Mouse (Mus musculus) hindbrain, embryonic 14.5 days (tissue): ENCODE measurements around the gene Il9r. TPM values are rescaled to one million over a fixed set of nuclear protein-coding genes. Genes with fewer than 3 reads are reported as not detected.

ENCODE experiments used
- ATAC-seq: fragments of 200-750 bp; cut with Nextera tagmentation; 2 replicates; pipeline ENCODE4 v1.8.0; 2017; ENCODE audit warnings: moderate number of reproducible peaks, mild to moderate bottlenecking, moderate TSS enrichment, moderate library complexity; ENCODE audit not compliant: low FRiP score
- DNase-seq: peaks from one replicate; pipeline ENCODE4 v3.0.0-alpha.2; 2015; ENCODE audit warnings: low spot score
- H3K27ac ChIP-seq: fragments of 300-500 bp; sonication (generic); 2 replicates; pipeline ENCODE4 v1.5.1; 2014; ENCODE audit warnings: mild to moderate bottlenecking, moderate library complexity
- H3K27me3 ChIP-seq: fragments of 300-500 bp; sonication (generic); 2 replicates; pipeline ENCODE4 v1.6.1; 2014; ENCODE audit warnings: mild to moderate bottlenecking, low read length, mixed read lengths; ENCODE audit not compliant: control insufficient read depth, insufficient read depth
- H3K36me3 ChIP-seq: fragments of 300-500 bp; sonication (generic); replicated peaks from 2 replicates; pipeline ENCODE4 v1.6.1; 2014; ENCODE audit not compliant: control insufficient read depth, insufficient read depth
- H3K4me1 ChIP-seq: fragments of 300-500 bp; sonication (generic); replicated peaks from 2 replicates; pipeline ENCODE4 v1.6.1; 2014; ENCODE audit warnings: antibody characterized with exemption, low read length, mixed read lengths; ENCODE audit not compliant: control insufficient read depth, insufficient read depth
- H3K4me2 ChIP-seq: fragments of 300-500 bp; sonication (generic); replicated peaks from 2 replicates; pipeline ENCODE4 v1.6.1; 2014; ENCODE audit warnings: mild to moderate bottlenecking, moderate library complexity
- H3K4me3 ChIP-seq: fragments of 300-500 bp; sonication (generic); replicated peaks from 2 replicates; pipeline ENCODE4 v1.5.1; 2014; ENCODE audit warnings: mild to moderate bottlenecking, low read length
- H3K9ac ChIP-seq: fragments of 300-500 bp; sonication (generic); 2 replicates; pipeline ENCODE4 v1.6.1; 2014
- H3K9me3 ChIP-seq: fragments of 300-500 bp; sonication (generic); 2 replicates; pipeline ENCODE4 v1.6.1; 2016; ENCODE audit warnings: low read length; ENCODE audit not compliant: control insufficient read depth
- WGBS: fragments of 180-500 bp; shearing (Covaris S2); extraction: QIAGEN DNeasy Blood & Tissue Kit; methylation state at CpG from one replicate; pipeline ENCODE4 v1.1.7; 2014; 5-methylcytosine and 5-hydroxymethylcytosine counted together
- polyA plus RNA-seq: library from polyadenylated mRNA; unstranded; fragments of >200 nt; fragmentation: Nextera tagmentation; extraction: Ambion mirVana; gene quantifications from 2 replicates; pipeline ENCODE4 v1.2.1, GENCODE M21; 2014

Gene Il9r
- polyA plus RNA-seq, 1 experiment from 2014 or later, result not detected

DNA sequence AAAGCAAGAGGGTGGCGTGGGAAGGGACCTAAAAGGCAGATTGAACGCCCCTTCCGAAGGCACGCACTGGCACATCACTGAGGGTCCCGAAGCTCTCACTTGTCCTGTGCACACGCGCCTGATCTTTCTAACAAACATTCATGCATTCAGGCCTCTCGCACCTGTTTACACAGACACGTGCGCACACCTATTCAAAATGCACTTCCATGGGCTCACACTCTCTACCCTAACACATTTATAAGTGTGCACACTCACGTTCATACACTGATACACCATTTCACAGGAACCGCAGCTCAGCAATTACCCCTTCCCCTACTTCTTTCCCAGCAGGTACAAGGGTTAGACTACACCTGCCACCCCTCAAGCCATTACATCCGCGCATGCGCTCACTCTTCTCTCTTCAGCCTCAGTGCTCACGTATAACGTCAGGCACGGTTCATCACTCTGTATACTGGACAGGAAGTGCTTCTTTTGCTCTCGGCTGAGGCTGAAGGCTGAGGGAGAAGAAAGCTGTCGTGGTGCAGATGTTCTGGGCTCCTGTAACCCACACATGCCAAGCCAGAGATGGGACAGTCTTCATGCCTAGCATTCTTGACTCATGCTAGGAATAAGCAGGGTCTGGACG lies 22.6 kb upstream of the Il9r start:
- no peak for ATAC-seq
- Histone ChIP-seq H3K9me3 (no peaks in the 10 kb centered on the region), H3K4me3 (peak overlapping the region; percentile 66), H3K4me1 (peaks cover 33% of the 10 kb centered on the region), H3K27me3 (peaks cover 26% of the 10 kb centered on the region), H3K4me2 (peak overlapping the region; percentile 99), H3K36me3 (no peaks in the 10 kb centered on the region), H3K27ac (no peak overlapping the region), H3K9ac (peak overlapping the region; percentile 78)
- 6% methylated on average over 21 of the region's 21 CpGs for WGBS
- peak; percentile 38 for DNase-seq

DNA sequence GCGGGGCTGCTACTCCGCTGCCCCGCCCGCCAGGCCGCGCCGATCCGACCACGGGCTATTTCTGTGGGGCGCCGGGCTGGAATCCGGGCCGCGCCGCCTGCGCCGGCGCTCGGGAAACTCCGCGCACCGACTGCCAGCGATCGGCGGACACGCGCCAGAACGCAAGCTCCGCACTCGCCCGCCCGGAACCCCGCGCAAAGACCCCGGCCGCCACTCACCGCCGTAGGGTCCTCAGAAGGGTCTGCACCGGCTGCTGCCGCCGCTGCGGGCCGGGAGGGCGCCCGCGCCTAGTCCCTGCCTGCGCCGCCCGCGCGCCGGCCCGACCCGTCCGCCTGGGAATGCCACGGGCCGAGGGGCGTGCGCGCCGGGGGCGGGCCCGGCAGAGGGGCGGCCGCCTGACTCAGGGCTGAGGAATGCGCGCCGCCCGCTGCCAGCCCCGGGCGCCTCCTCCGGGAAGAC lies 21.9 kb upstream of the Il9r start, which contains the start of gene Rhbdf1:
Gene Rhbdf1 (minus strand): TSS at position 350 of the 459 bp plus-strand sequence.
- peak within 1 kb of the TSS; percentile 99 for H3K4me2 ChIP-seq
- peak within 1 kb of the TSS; percentile 78 for H3K27ac ChIP-seq
- H3K9me3 ChIP-seq, result no peaks in the 10 kb centered on the region
- WGBS, result under 1% methylated on average over 46 of the region's 72 CpGs
- no peak for ATAC-seq
- peak; percentile 44 for DNase-seq
- H3K4me3 ChIP-seq, result peak within 1 kb of the TSS; percentile 66
- H3K36me3 ChIP-seq, result no peaks in the 10 kb centered on the region
- H3K9ac ChIP-seq, result peak within 1 kb of the TSS; percentile 78
- H3K27me3 ChIP-seq, result peaks cover 26% of the 10 kb centered on the region
- H3K4me1 ChIP-seq, result peaks cover 26% of the 10 kb centered on the region

DNA sequence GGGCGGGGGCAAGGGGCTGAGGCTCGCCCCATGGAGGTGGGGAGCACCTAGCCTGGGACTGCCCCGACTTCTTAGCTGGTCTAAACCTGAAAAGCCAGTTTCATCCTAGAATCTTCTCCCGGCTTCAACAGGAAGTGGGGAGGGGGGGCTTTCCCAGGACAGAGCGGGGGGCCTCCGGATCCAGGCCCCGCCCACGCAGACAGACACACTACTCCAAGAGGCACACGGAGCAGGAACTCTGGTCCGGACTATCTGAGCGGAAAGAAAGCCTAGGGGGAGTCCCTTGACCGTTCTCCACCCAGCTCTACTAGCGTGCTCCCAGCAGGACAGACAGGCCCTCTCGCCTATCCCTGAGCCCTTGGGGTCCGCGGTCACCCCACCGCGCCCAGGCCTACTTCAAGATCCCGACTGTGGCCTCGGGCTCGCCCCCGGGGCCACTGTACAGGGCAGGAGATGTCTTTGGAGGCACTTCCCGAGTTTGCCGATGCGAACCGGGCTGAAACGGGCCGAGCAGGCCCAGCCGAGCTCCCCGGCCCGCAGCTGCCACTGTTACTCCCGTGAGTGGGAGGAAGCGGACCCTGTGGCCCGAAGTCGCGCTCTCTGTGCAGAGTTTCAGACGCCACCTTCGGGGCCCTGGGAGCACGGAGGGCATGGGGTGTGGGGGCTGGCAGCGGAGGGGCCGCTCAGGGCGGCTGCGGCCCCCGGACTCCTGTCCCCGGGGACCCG lies 21.3 kb upstream of the Il9r start:
- DNase-seq (no peak), ATAC-seq (peak; percentile 43)
- no peaks in the 10 kb centered on the region for H3K9me3 ChIP-seq
- H3K27me3 ChIP-seq, result peaks cover 26% of the 10 kb centered on the region
- H3K36me3 ChIP-seq, result no peaks in the 10 kb centered on the region
- peak overlapping the region; percentile 99 for H3K4me2 ChIP-seq
- peak overlapping the region; percentile 78 for H3K27ac ChIP-seq
- whole genome bisulfite sequencing, result 1% methylated on average over 38 of the region's 46 CpGs
- H3K4me3 ChIP-seq, result peak overlapping the region; percentile 66
- peak overlapping the region; percentile 78 for H3K9ac ChIP-seq
- H3K4me1 ChIP-seq, result peaks cover 20% of the 10 kb centered on the region

- Histone ChIP-seq H3K4me3 (peak overlapping the region; percentile 66), H3K9ac (peak overlapping the region; percentile 78), H3K27ac (peak overlapping the region; percentile 78; the same call in 1 of the 2 replicates), H3K27me3 (peaks cover 26% of the 10 kb centered on the region), H3K36me3 (no peaks in the 10 kb centered on the region), H3K4me1 (peaks cover 16% of the 10 kb centered on the region), H3K4me2 (peak overlapping the region; percentile 99), H3K9me3 (no peaks in the 10 kb centered on the region)
- WGBS, result 40% methylated on average over 10 of the region's 10 CpGs
- ATAC-seq (peak; percentile 21), DNase-seq (no peak)
These were observed 20.6 kb upstream of the Il9r start for GRCm38 (mm10) chr11:32220607-32221224.

GRCm38 (mm10) chr11:32219287-32219686 lies 19.2 kb upstream of the Il9r start:
- ATAC-seq (no peak), DNase-seq (no peak)
- Histone ChIP-seq H3K4me1 (peaks cover 16% of the 10 kb centered on the region), H3K9ac (no peak overlapping the region), H3K4me2 (0 out of 2 replicates have a peak overlapping the region, but pooled peaks have one; percentile 7), H3K27me3 (peaks cover 26% of the 10 kb centered on the region), H3K9me3 (no peaks in the 10 kb centered on the region), H3K4me3 (no peak overlapping the region), H3K36me3 (no peaks in the 10 kb centered on the region), H3K27ac (no peak overlapping the region)
- 93% methylated on average over 10 of the region's 10 CpGs for WGBS

DNA sequence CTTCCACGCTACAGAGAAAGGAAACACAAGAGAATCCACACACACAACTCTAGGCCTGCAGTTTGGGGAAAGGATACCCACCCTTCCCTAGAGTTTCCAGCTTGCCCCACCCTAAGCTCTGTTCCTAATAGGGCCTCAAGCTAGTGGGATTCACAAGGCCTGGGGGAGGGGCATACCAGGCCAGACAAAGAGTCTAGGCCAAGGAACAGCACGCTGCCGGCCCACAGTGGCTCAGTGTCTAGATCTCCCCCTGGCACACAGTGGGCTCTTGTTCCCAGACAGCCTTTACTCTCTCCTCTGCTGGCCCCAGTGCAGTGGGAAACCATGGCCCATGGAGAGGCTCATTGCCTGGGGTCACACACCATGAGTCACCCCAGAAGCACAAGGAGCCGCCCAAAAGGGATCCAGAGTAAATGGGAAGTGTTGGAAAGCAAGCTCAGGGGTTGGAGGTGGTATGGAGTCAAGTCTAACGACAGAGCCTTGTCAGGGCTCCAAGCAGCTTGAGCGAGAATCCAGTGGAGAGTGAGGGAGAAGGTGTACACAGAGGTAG lies 18.5 kb upstream of the Il9r start:
- Histone ChIP-seq H3K9me3 (no peaks in the 10 kb centered on the region), H3K4me3 (no peak overlapping the region), H3K36me3 (no peaks in the 10 kb centered on the region), H3K27ac (no peak overlapping the region), H3K4me2 (peak overlapping the region; percentile 6; the same call in 1 of the 2 replicates), H3K27me3 (peaks cover 19% of the 10 kb centered on the region), H3K9ac (no peak overlapping the region), H3K4me1 (peaks cover 16% of the 10 kb centered on the region)
- ATAC-seq, result no peak
- DNase-seq, result no peak
- 46% methylated on average over 6 of the region's 6 CpGs for WGBS

- H3K4me3 ChIP-seq, result no peak overlapping the region
- 21% methylated on average over 8 of the region's 8 CpGs for WGBS
- DNase-seq, result peak; percentile 86
- no peak overlapping the region for H3K4me2 ChIP-seq
- no peak overlapping the region for H3K9ac ChIP-seq
- no peaks in the 10 kb centered on the region for H3K9me3 ChIP-seq
- 0 out of 2 replicates have a peak, but pooled peaks cover 8% of the 10 kb centered on the region for H3K4me1 ChIP-seq
- no peak for ATAC-seq
- H3K27me3 ChIP-seq, result peaks cover 6% of the 10 kb centered on the region; the same call in 1 of the 2 replicates
- no peaks in the 10 kb centered on the region for H3K36me3 ChIP-seq
- no peak overlapping the region for H3K27ac ChIP-seq
These were observed 16.8 kb upstream of the Il9r start for GRCm38 (mm10) chr11:32216851-32217250.

GRCm38 (mm10) chr11:32215372-32216162 lies 15.5 kb upstream of the Il9r start:
- H3K9ac ChIP-seq, result no peak overlapping the region
- no peaks in the 10 kb centered on the region for H3K27me3 ChIP-seq
- H3K4me1 ChIP-seq, result 0 out of 2 replicates have a peak, but pooled peaks cover 8% of the 10 kb centered on the region
- 0 out of 2 replicates have a peak, but pooled peaks cover 2% of the 10 kb centered on the region for H3K36me3 ChIP-seq
- ATAC-seq (no peak), DNase-seq (no peak)
- no peak overlapping the region for H3K27ac ChIP-seq
- no peaks in the 10 kb centered on the region for H3K9me3 ChIP-seq
- H3K4me2 ChIP-seq, result no peak overlapping the region
- no peak overlapping the region for H3K4me3 ChIP-seq
- 94% methylated on average over 18 of the region's 18 CpGs for WGBS
